Mouse (Mus musculus) bone marrow, adult 2 months (tissue): ENCODE data around the gene Tpd52l2.

Experiments used
- CTCF ChIP-seq: fragments of 200-500 bp; IDR thresholded peaks from 2 replicates; pipeline ENCODE4 v1.5.1; 2011; ENCODE audit warnings: low read length, control low read depth; ENCODE audit not compliant: control insufficient read depth, insufficient read depth
- POLR2A ChIP-seq: fragments of 200-500 bp; IDR thresholded peaks from 2 replicates; pipeline ENCODE4 v1.6.1; 2011; ENCODE audit warnings: low read depth, mild to moderate bottlenecking, control low read depth, low read length, borderline replicate concordance; ENCODE audit not compliant: control insufficient read depth

GRCm38 (mm10) chr2:181452181-181452580, 44.8 kb upstream of the Tpd52l2 start:
- TF ChIP-seq CTCF (no peak), POLR2A (no peak)
